Comparison of ENCODE assay signal across 17 mouse cellular contexts in genomic region chr17:7753383-7753782, GRCm38 (mm10).
DNase-seq lines count a peak whose midpoint lies in the region; TF ChIP-seq lines count a peak whose summit lies in the region.
"Had no signal": no experiment of that assay in that cellular context is flagged by ENCODE, and none has a peak within 500 bp of the region (broad histone marks: within the 10 kb centered on the region; RNA-seq: fewer than 3 reads in every experiment).

No protein-coding gene starts in this region.

- H3K36me3 ChIP-seq in myocyte (ENCODE audit: control insufficient read depth, insufficient read depth), result no peaks in the 10 kb centered on the region
- H3K36me3 ChIP-seq in thymus, adult 2 months (ENCODE audit: control insufficient read depth, insufficient read depth, low read length), result no peaks in the 10 kb centered on the region
- H3K36me3 ChIP-seq: embryonic facial prominence, embryonic 12.5 days; forebrain, embryonic 15.5 days; G1E; heart, embryonic 13.5 days had no signal

- H3K27me3 ChIP-seq in myocyte (ENCODE audit: control insufficient read depth, insufficient read depth, insufficient read length), result no peaks in the 10 kb centered on the region
- no peaks in the 10 kb centered on the region for H3K27me3 ChIP-seq in thymus, adult 2 months (ENCODE audit: control insufficient read depth, insufficient read depth, low read length)
- H3K27me3 ChIP-seq: embryonic facial prominence, embryonic 12.5 days; forebrain, embryonic 15.5 days; heart, embryonic 13.5 days had no signal

- TF ChIP-seq CTCF in thymus, adult 2 months (IDR thresholded peaks at IDR 0.05; ENCODE audit: borderline replicate concordance, control insufficient read depth, extremely low read depth, insufficient read depth, low read length, poor library complexity), result no peak

- no peak overlapping the region for H3K4me2 ChIP-seq in myocyte (ENCODE audit: low read depth)
- H3K4me2 ChIP-seq: embryonic facial prominence, embryonic 12.5 days; forebrain, embryonic 15.5 days; heart, embryonic 13.5 days had no signal

- H3K79me2 ChIP-seq in myocyte (ENCODE audit: control insufficient read depth, insufficient read depth), result no peaks in the 10 kb centered on the region

- H3K27ac ChIP-seq in thymus, adult 2 months (ENCODE audit: control insufficient read depth, insufficient read depth, low read length), result no peak overlapping the region
- H3K27ac ChIP-seq: embryonic facial prominence, embryonic 12.5 days; forebrain, embryonic 15.5 days; heart, embryonic 13.5 days had no signal

- DNase-seq in cerebellum, adult 9-10 months, result peak; percentile 1
- no peak for DNase-seq in cerebellum, adult 18-20 months
- peak; percentile 21 to 40 for DNase-seq in cerebellum, postnatal 25 days
- no peak for DNase-seq in cerebellum, adult 8-10 months
- DNase-seq in 3134 (ENCODE audit: extremely low read depth, insufficient read length, low spot score), result peak; percentile 52
- no peak for DNase-seq in thymus, adult 2 months
- DNase-seq: adrenal gland, postnatal 14 days; gastrocnemius, postnatal 36 days; heart, adult 11 months; heart, postnatal 36 days; kidney, adult 11 months; kidney, adult 9 months had no signal

- TF ChIP-seq POLR2A in myocyte (IDR thresholded peaks at IDR 0.05; ENCODE audit: insufficient read length, low read depth), result no peak
- TF ChIP-seq POLR2A in thymus, adult 2 months (IDR thresholded peaks at IDR 0.05; ENCODE audit: control insufficient read depth, extremely low read depth, insufficient read depth, low read length, poor library complexity), result no peak

- H3K4me1 ChIP-seq in thymus, adult 2 months (replicated peaks; ENCODE audit: control insufficient read depth, insufficient read depth, low read length), result no peaks in the 10 kb centered on the region
- H3K4me1 ChIP-seq: embryonic facial prominence, embryonic 12.5 days; forebrain, embryonic 15.5 days; heart, embryonic 13.5 days had no signal

- 80% methylated on average over 7 of the region's 7 CpGs for WGBS in thymus, adult 2 months

- H3K4me3 ChIP-seq in myocyte, result no peak overlapping the region
- no peak overlapping the region for H3K4me3 ChIP-seq in thymus, adult 2 months (ENCODE audit: control insufficient read depth, insufficient read depth, low read length)
- H3K4me3 ChIP-seq: embryonic facial prominence, embryonic 12.5 days; forebrain, embryonic 15.5 days; heart, embryonic 13.5 days had no signal

- H3ac ChIP-seq in myocyte (ENCODE audit: control insufficient read depth, insufficient read length), result no peak overlapping the region

TF ChIP-seq in myocyte, 11 proteins besides CTCF, POLR2A, EP300 and RAD21:
- TF ChIP-seq TCF12 (IDR thresholded peaks at IDR 0.05; ENCODE audit: insufficient read depth, poor library complexity, severe bottlenecking), result no peak
- peak in 2 of 3 experiments; percentile 31 to 55 for TF ChIP-seq MYOD1 (IDR thresholded peaks at IDR 0.05; ENCODE audit: control insufficient read depth in 1 of 3, insufficient read length in 2 of 3, low read depth in 2 of 3)

Comparison
In these comparisons a context has a peak if more than half of its experiments do, and no peak if none do; other contexts are left out.
1. DNase-seq: peak in cerebellum, adult 9-10 months (single experiment), cerebellum, postnatal 25 days (2 of 2) and 3134 (single experiment); none in cerebellum, adult 18-20 months (0 of 2), cerebellum, adult 8-10 months (single experiment) and thymus, adult 2 months (single experiment).